Mouse (Mus musculus) embryonic facial prominence, embryonic 15.5 days (tissue): ENCODE data around the gene Gm5150. TPM values are rescaled to one million over a fixed set of nuclear protein-coding genes. Genes with fewer than 3 reads are reported as not detected.

Experiments used
- microRNA-seq: library from miRNA; unstranded; fragments of <30 nt; microRNA quantifications from one replicate; pipeline ENCODE4, GENCODE M21; 2016; ENCODE audit warnings: borderline number of aligned reads
- polyA plus RNA-seq: library from polyadenylated mRNA; unstranded; fragments of >200 nt; fragmentation: Nextera tagmentation; extraction: Ambion mirVana; gene quantifications from 2 replicates; pipeline ENCODE4 v1.2.1, GENCODE M21; 2015

Gm5150 gene
- polyA plus RNA-seq, 1 experiment from 2014 or later: 0.43 TPM

Small RNA genes lying within 50 kb of the gene (microRNA-seq; reads per million reads assigned to microRNA genes)
- gene Gm24694: not detected

Other genes starting within 250 kb of the Gm5150 start
- gene Sirpb1c, start 157.9 kb downstream of the Gm5150 start, polyA plus RNA-seq: 0.35 and 0.41 TPM in 2 replicates